Mouse (Mus musculus) fibroblast of lung, adult 2 months (primary cell): ENCODE measurements at regions not wholly inside any gene's neighbourhood (a gene's known extent, or its start where the extent isn't known, plus 50 kb on each side); places are given as distances from the start of the nearest gene placed in this dataset.

Experiments
- DNase-seq: peaks from one replicate; pipeline ENCODE4 v3.0.0-alpha.2; 2011; ENCODE audit warnings: low read depth

DNA sequence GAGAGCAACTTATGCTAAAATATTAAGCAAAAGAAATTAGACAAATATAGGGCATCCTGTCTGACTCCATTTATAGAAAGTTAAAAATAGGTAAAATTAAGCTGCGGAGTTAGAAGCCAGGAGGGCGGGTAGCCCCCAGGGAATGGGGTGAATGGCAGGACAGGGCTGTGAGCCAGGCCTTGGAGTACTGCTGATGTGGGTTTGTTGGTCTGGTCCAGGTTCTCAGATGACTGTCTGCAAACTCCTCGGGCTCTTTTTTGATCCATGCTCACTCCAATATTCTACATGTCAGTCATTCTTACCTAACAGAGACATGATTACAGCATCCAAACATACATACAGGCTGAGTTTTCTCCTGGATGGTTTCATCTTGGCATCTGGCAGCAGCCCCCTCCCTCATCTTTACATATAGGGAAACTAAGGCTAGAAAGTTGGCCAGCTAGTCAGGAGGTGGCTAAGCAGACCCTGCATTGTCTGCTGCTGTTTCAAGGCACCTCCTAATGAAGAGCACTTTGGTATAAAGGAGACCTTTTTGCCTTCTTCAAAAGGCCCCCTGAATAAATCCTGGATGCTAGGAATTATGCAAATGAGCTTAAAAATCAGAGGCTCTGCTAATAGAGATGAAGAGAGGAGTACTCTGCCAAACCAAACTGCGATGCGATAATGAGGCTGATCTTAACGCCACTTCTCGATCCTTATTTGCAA lies 354.4 kb downstream of the Xylt1 start:
- no peak for DNase-seq

DNA sequence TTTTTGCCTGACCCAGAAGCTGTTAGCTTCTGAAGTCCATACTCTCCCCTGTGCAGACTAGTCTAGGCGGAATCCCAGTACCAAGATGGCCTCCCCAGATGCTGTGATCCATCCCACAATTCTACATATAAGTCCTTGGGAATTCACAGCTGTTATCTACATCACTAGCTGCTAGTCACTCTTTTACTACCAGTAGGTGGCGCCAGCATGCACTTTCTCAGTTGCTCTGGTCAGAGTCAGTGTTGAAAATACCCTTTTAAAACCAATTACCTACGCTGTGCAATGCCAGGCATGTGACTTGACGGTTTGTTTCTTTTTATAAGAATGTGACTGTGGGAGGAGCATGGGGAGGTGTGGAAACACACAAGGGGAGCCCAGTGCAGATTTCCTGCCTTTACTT lies 348.3 kb downstream of the Xylt1 start:
- no peak for DNase-seq
